Mouse (Mus musculus) heart, postnatal 10 days (tissue): ENCODE results near the gene Prkca. TPM values are rescaled to one million over a fixed set of nuclear protein-coding genes. Genes with fewer than 3 reads are reported as not detected.
A peak's percentile ranks its signal among the peaks of the same experiment; 100 is the strongest.

Experiments
- DNase-seq, 2 experiments: peaks; one replicate each; pipeline ENCODE4 v3.0.0; 2021
- intact Hi-C: fragments of 180-260 bp; cut with DNase I; formaldehyde crosslinking; loops from one replicate; pipeline ENCODE4 v1.15.1; 2025
- total RNA-seq, 2 experiments: library from RNA; stranded (reverse); gene quantifications; 2 replicates each; pipeline ENCODE4 v1.2.3; 2021

The Prkca gene
- total RNA-seq, 2 experiments from 2014 or later = 44.8 to 52.4 TPM

GRCm38 (mm10) chr11:108145128-108145527 is 198.6 kb downstream of the Prkca start:
- intact Hi-C loops = no loop called here
- no peak for DNase-seq

GRCm38 (mm10) chr11:108143739-108144138 is 200.0 kb downstream of the Prkca start:
- DNase-seq = no peak
- intact Hi-C loops = no loop called here

- intact Hi-C loops = no loop called here
- no peak for DNase-seq
These were observed 203.7 kb downstream of the Prkca start for GRCm38 (mm10) chr11:108140028-108140427.

- intact Hi-C loops = no loop called here
- DNase-seq = no peak
These were observed 207.4 kb downstream of the Prkca start for GRCm38 (mm10) chr11:108136341-108136740.

- DNase-seq = peak in 1 of 2 experiments; percentile 32
- intact Hi-C loops = no loop called here
These were observed 208.1 kb downstream of the Prkca start for GRCm38 (mm10) chr11:108135407-108136159.

- intact Hi-C loops = loop anchor here (1.0 to 5.0 kb wide), 2 partner anchors 96 to 250 kb away; no protein-coding TSS in a partner anchor
- DNase-seq = peak; percentile 63 to 77
These were observed 215.1 kb downstream of the Prkca start for GRCm38 (mm10) chr11:108128593-108128992.

- intact Hi-C loops = loop anchor here (1.0 to 5.0 kb wide), 2 partner anchors 96 to 250 kb away; no protein-coding TSS in a partner anchor
- DNase-seq = no peak
These were observed 215.8 kb downstream of the Prkca start for GRCm38 (mm10) chr11:108127908-108128307.

- intact Hi-C loops = no loop called here
- no peak for DNase-seq
These were observed 221.2 kb downstream of the Prkca start for GRCm38 (mm10) chr11:108122486-108122885.

- intact Hi-C loops = no loop called here
- DNase-seq = no peak
These were observed 223.0 kb downstream of the Prkca start for GRCm38 (mm10) chr11:108120708-108121107.

- intact Hi-C loops = no loop called here
- DNase-seq = no peak
These were observed 223.9 kb downstream of the Prkca start for GRCm38 (mm10) chr11:108119785-108120184.

GRCm38 (mm10) chr11:108118814-108119213 is 224.9 kb downstream of the Prkca start:
- intact Hi-C loops = no loop called here
- DNase-seq = no peak

- no peak for DNase-seq
- intact Hi-C loops = no loop called here
These were observed 225.5 kb downstream of the Prkca start for GRCm38 (mm10) chr11:108118221-108118620.

GRCm38 (mm10) chr11:108117360-108118050 is 226.2 kb downstream of the Prkca start:
- DNase-seq = no peak
- intact Hi-C loops = no loop called here

- intact Hi-C loops = no loop called here
- DNase-seq = no peak
These were observed 229.6 kb downstream of the Prkca start for GRCm38 (mm10) chr11:108114091-108114490.

- intact Hi-C loops = no loop called here
- DNase-seq = no peak
These were observed 231.3 kb downstream of the Prkca start for GRCm38 (mm10) chr11:108112437-108112836.

- DNase-seq = no peak
- intact Hi-C loops = no loop called here
These were observed 239.6 kb downstream of the Prkca start for GRCm38 (mm10) chr11:108104085-108104484.

- DNase-seq = no peak
- intact Hi-C loops = no loop called here
These were observed 242.3 kb downstream of the Prkca start for GRCm38 (mm10) chr11:108101280-108101950.

GRCm38 (mm10) chr11:108098306-108098705 is 245.4 kb downstream of the Prkca start:
- intact Hi-C loops = no loop called here
- no peak for DNase-seq

- intact Hi-C loops = no loop called here
- no peak for DNase-seq
These were observed 248.9 kb downstream of the Prkca start for GRCm38 (mm10) chr11:108094796-108095195.

GRCm38 (mm10) chr11:108093248-108093647 is 250.5 kb downstream of the Prkca start:
- DNase-seq = no peak
- intact Hi-C loops = no loop called here

- intact Hi-C loops = no loop called here
- no peak for DNase-seq
These were observed 252.5 kb downstream of the Prkca start for GRCm38 (mm10) chr11:108091238-108091637.
